Mouse (Mus musculus) heart, adult 11 months (tissue): Measurements from ENCODE around the gene Cemip2.

Experiments
- DNase-seq: peaks from one replicate; pipeline ENCODE4 v3.0.0; 2022

Gene Cemip2

GRCm38 (mm10) chr19:21780663-21781062 lies 2.5 kb downstream of the Cemip2 start:
- DNase-seq, result peak; percentile 95

- DNase-seq, result peak; percentile 84
Observed at GRCm38 (mm10) chr19:21781066-21781786, 3.1 kb downstream of the Cemip2 start.

- peak; percentile 74 for DNase-seq
Observed at GRCm38 (mm10) chr19:21781787-21782432, 3.8 kb downstream of the Cemip2 start.

GRCm38 (mm10) chr19:21783717-21784116 lies 5.6 kb downstream of the Cemip2 start:
- peak; percentile 27 for DNase-seq

- DNase-seq, result peak; percentile 85
Observed at GRCm38 (mm10) chr19:21784331-21785131, 6.4 kb downstream of the Cemip2 start.

- peak; percentile 79 for DNase-seq
Observed at GRCm38 (mm10) chr19:21785132-21785528, 7.0 kb downstream of the Cemip2 start.

GRCm38 (mm10) chr19:21787004-21787480 lies 8.9 kb downstream of the Cemip2 start:
- DNase-seq, result peak; percentile 70

- DNase-seq, result peak; percentile 64
Observed at GRCm38 (mm10) chr19:21788999-21789398, 10.9 kb downstream of the Cemip2 start.

- peak; percentile 70 for DNase-seq
Observed at GRCm38 (mm10) chr19:21789676-21790075, 11.5 kb downstream of the Cemip2 start.

- DNase-seq, result peak; percentile 51
Observed at GRCm38 (mm10) chr19:21791386-21791785, 13.2 kb downstream of the Cemip2 start.

GRCm38 (mm10) chr19:21791826-21792225 lies 13.7 kb downstream of the Cemip2 start:
- no peak for DNase-seq

GRCm38 (mm10) chr19:21792587-21793175 lies 14.5 kb downstream of the Cemip2 start:
- DNase-seq, result no peak

- DNase-seq, result no peak
Observed at GRCm38 (mm10) chr19:21794569-21794968, 16.4 kb downstream of the Cemip2 start.

- no peak for DNase-seq
Observed at GRCm38 (mm10) chr19:21796333-21796732, 18.2 kb downstream of the Cemip2 start.

- DNase-seq, result peak; percentile 95
Observed at GRCm38 (mm10) chr19:21798700-21799099, 20.6 kb downstream of the Cemip2 start.

- DNase-seq, result no peak
Observed at GRCm38 (mm10) chr19:21799410-21800373, 21.6 kb downstream of the Cemip2 start.

GRCm38 (mm10) chr19:21804488-21804887 lies 26.3 kb downstream of the Cemip2 start:
- DNase-seq, result peak; percentile 95

- peak; percentile 89 for DNase-seq
Observed at GRCm38 (mm10) chr19:21805305-21805704, 27.2 kb downstream of the Cemip2 start.

GRCm38 (mm10) chr19:21810135-21810534 lies 32.0 kb downstream of the Cemip2 start:
- DNase-seq, result no peak

GRCm38 (mm10) chr19:21813560-21813959 lies 35.4 kb downstream of the Cemip2 start:
- DNase-seq, result no peak

- DNase-seq, result no peak
Observed at GRCm38 (mm10) chr19:21814433-21815020, 36.4 kb downstream of the Cemip2 start.
